Mouse (Mus musculus) lung, embryonic 15.5 days (tissue): Measurements from ENCODE around the gene Atp2a2. TPM values are rescaled to one million over a fixed set of nuclear protein-coding genes. Genes with fewer than 3 reads are reported as not detected.
A peak's percentile ranks its signal among the peaks of the same experiment; 100 is the strongest.

Experiments
- ATAC-seq: fragments of 200-750 bp; cut with Nextera tagmentation; 2 replicates; pipeline ENCODE4 v1.8.0; 2017; ENCODE audit warnings: moderate number of reproducible peaks, borderline replicate concordance; ENCODE audit not compliant: low FRiP score, low TSS enrichment; ENCODE audit errors: extremely low read depth
- H3K27ac ChIP-seq: fragments of 300-500 bp; sonication (generic); 2 replicates; pipeline ENCODE4 v1.5.1; 2015; ENCODE audit warnings: moderate library complexity, mild to moderate bottlenecking, inconsistent platforms
- H3K27me3 ChIP-seq: fragments of 300-500 bp; sonication (generic); 2 replicates; pipeline ENCODE4 v1.6.1; 2015; ENCODE audit warnings: inconsistent platforms
- H3K36me3 ChIP-seq: fragments of 300-500 bp; sonication (generic); 2 replicates; pipeline ENCODE4 v1.6.1; 2015; ENCODE audit warnings: inconsistent platforms
- H3K4me1 ChIP-seq: fragments of 300-500 bp; sonication (generic); 2 replicates; pipeline ENCODE4 v1.6.1; 2015; ENCODE audit warnings: inconsistent platforms
- H3K4me2 ChIP-seq: fragments of 300-500 bp; sonication (generic); 2 replicates; pipeline ENCODE4 v1.6.1; 2015; ENCODE audit warnings: inconsistent platforms, mild to moderate bottlenecking, moderate library complexity
- H3K4me3 ChIP-seq: fragments of 300-500 bp; sonication (generic); 2 replicates; pipeline ENCODE4 v1.5.1; 2015; ENCODE audit warnings: mild to moderate bottlenecking, inconsistent platforms
- H3K9ac ChIP-seq: fragments of 300-500 bp; sonication (generic); 2 replicates; pipeline ENCODE4 v1.6.1; 2015; ENCODE audit warnings: inconsistent platforms
- H3K9me3 ChIP-seq: fragments of 300-500 bp; sonication (generic); 2 replicates; pipeline ENCODE4 v1.6.1; 2016; ENCODE audit warnings: inconsistent platforms
- WGBS: fragments of 180-500 bp; shearing (Covaris S2); methylation state at CpG from one replicate; pipeline ENCODE4 v1.1.7; 2015; 5-methylcytosine and 5-hydroxymethylcytosine counted together
- polyA plus RNA-seq: library from polyadenylated mRNA; unstranded; fragments of >200 nt; fragmentation: Nextera tagmentation; extraction: Ambion mirVana; gene quantifications from 2 replicates; pipeline ENCODE4 v1.2.1, GENCODE M21; 2015

Gene Atp2a2
- polyA plus RNA-seq, 1 experiment from 2014 or later = 37.3 TPM

DNA sequence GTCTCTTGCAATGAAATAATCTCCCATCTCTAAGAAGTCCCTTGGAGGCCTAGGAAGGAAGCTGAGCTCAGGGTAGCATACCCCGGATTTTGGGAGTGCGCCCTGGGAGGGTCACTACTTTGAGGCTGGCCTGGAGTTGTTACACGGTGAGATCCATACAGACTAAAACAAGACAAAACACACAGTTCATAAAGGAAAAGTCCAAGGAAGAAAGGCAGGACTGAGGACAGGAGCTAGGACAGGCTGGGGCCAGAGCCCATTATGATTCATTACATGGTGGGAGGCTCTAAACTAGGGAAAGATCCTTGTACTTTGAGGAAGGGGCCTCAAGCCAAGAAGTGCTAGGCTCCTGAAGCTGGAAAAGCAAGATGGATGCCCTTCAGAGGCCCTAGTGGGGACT is 26.6 kb upstream of the Atp2a2 start:
- ATAC-seq = no peak
- no peak overlapping the region for H3K27ac ChIP-seq
- no peaks in the 10 kb centered on the region for H3K36me3 ChIP-seq
- no peak overlapping the region for H3K4me3 ChIP-seq
- no peaks in the 10 kb centered on the region for H3K9me3 ChIP-seq
- 63% methylated on average over 3 of the region's 3 CpGs for WGBS
- no peak overlapping the region for H3K4me2 ChIP-seq
- no peaks in the 10 kb centered on the region for H3K27me3 ChIP-seq
- peaks cover 37% of the 10 kb centered on the region for H3K4me1 ChIP-seq
- H3K9ac ChIP-seq = no peak overlapping the region

DNA sequence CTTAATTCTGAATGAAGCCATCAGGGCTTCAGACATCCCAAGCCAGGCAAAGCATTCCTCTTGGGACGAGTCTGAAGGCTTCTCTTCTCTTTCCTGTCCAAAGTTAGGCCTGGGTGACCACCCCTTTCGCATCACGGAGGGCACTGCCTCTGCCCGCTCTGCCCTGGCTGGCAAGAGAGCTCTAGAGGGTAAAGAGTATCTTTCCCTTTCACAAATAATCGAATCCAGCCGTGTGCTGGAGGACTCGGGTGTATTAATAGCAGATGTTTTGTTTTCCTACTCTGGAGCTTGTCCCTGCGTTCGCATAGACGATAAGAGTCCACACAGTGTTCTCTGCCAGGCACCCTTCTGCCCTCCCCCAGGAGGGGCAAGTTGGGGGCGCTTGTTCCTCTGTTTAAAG is 25.7 kb upstream of the Atp2a2 start:
- peaks cover 37% of the 10 kb centered on the region for H3K4me1 ChIP-seq
- no peak overlapping the region for H3K4me3 ChIP-seq
- H3K4me2 ChIP-seq = no peak overlapping the region
- WGBS = 42% methylated on average over 11 of the region's 11 CpGs
- H3K36me3 ChIP-seq = no peaks in the 10 kb centered on the region
- H3K27me3 ChIP-seq = no peaks in the 10 kb centered on the region
- H3K9me3 ChIP-seq = no peaks in the 10 kb centered on the region
- peak overlapping the region; percentile 5; the same call in 1 of the 2 replicates for H3K27ac ChIP-seq
- ATAC-seq = no peak
- H3K9ac ChIP-seq = no peak overlapping the region; the same call in 1 of the 2 replicates

DNA sequence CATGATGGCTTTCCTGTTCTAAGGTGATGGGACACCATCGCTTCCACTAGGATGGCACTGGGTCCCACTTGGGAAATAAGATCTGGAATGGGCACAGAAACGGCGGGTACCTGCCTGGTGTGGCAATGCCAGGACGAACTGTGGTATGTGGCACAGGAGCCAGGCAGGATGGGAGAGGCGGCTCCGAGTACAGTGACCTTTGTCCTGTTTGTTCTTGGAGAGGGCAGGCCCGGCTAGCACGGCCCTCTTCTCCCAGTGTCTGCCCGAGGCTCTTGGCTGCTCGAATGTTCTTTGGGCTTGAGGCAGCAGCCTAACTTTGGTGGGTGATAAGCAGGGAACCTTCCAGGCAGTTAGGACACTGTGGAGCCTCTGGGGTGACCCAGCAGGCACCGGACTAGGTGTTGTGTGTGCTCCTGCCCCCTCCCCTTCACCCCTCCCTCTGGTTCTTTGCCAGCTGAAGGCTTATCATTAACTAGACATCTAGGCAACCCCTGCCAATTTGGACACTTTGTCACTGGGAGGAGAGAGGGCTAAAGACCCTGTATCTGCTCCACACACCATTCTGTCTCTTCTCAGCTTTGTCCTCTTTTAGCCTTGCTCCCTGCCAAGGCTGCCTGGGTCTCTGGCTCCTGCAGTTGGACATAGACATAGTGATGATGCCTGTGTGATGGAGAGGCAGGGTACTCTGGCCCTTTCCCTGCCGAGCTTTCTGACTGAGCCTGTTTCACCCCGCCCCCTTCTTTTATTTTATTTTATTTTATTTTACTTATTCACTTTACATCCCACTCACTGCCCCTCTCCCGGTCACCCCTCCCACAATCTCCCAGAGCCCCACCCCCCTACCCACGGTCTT is 25.1 kb upstream of the Atp2a2 start:
- no peak overlapping the region for H3K4me2 ChIP-seq
- no peaks in the 10 kb centered on the region for H3K27me3 ChIP-seq
- H3K4me3 ChIP-seq = no peak overlapping the region
- ATAC-seq = 0 out of 2 replicates have a peak, but pooled peaks have one; percentile 44
- H3K4me1 ChIP-seq = peaks cover 37% of the 10 kb centered on the region
- WGBS = 53% methylated on average over 15 of the region's 15 CpGs
- no peak overlapping the region; the same call in 1 of the 2 replicates for H3K9ac ChIP-seq
- no peaks in the 10 kb centered on the region for H3K9me3 ChIP-seq
- peak overlapping the region; percentile 5; the same call in 1 of the 2 replicates for H3K27ac ChIP-seq
- H3K36me3 ChIP-seq = no peaks in the 10 kb centered on the region

DNA sequence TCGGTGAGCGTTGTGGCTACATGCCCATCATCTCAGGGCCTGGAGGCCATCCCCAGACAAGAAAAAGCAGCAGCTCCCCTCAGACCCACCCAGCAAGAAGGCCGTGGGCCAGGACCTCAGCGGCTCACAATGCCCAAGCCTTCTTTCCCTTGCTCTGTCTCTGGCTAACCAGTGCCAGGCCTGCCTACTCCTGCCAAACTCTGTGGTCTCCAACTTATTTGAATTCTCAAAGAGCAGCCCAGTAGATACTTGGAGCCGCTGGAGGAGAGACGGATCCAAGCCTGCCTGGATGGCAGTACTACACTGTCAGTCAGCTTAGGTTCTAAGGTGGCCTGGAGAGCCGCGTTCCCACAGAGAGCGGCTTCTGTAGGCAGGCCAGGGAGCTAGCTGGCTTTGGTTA is 24.4 kb upstream of the Atp2a2 start:
- H3K27ac ChIP-seq = no peak overlapping the region
- 94% methylated on average over 9 of the region's 9 CpGs for whole genome bisulfite sequencing
- H3K27me3 ChIP-seq = no peaks in the 10 kb centered on the region
- H3K9me3 ChIP-seq = no peaks in the 10 kb centered on the region
- H3K4me3 ChIP-seq = no peak overlapping the region
- no peak for ATAC-seq
- no peak overlapping the region for H3K9ac ChIP-seq
- H3K4me1 ChIP-seq = peaks cover 37% of the 10 kb centered on the region
- H3K36me3 ChIP-seq = no peaks in the 10 kb centered on the region
- no peak overlapping the region for H3K4me2 ChIP-seq

DNA sequence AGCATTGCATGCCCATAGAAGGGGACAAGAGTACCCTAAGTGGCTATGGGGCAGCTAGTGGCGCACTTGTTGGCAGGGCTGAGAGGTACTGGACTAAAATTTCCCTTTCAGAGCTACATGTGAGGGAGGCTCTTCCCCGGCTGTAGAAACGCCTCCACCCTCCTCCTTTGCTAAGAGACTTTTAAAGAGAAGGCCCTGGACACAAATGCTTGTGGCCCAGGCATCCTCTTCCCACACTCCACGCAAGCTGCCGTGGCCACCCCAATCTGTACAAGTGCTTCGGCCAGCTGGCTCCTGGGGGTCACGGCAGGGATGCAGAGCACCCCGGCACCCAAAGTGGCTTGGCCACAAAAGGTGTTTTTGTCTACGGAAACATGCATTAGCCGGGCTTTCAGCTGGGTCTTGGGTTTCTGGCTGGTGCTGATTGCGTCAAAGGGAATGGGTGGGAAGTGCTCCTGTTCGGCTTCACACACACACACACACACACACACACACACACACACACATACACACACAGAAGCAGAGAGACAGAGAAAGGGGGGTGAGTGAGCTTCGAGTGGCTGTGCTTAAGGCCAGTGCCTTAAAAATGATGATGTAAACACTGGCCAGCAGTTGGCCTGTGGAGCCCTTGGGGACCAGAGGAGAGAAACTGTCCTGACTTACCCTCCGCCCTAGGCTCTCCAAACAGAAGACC is 23.4 kb upstream of the Atp2a2 start:
- Histone ChIP-seq H3K4me2 (no peak overlapping the region), H3K27ac (peak overlapping the region; percentile 36), H3K4me1 (peaks cover 44% of the 10 kb centered on the region), H3K9ac (no peak overlapping the region), H3K9me3 (no peaks in the 10 kb centered on the region), H3K27me3 (no peaks in the 10 kb centered on the region), H3K36me3 (no peaks in the 10 kb centered on the region), H3K4me3 (no peak overlapping the region)
- ATAC-seq = no peak
- 40% methylated on average over 14 of the region's 14 CpGs for WGBS

DNA sequence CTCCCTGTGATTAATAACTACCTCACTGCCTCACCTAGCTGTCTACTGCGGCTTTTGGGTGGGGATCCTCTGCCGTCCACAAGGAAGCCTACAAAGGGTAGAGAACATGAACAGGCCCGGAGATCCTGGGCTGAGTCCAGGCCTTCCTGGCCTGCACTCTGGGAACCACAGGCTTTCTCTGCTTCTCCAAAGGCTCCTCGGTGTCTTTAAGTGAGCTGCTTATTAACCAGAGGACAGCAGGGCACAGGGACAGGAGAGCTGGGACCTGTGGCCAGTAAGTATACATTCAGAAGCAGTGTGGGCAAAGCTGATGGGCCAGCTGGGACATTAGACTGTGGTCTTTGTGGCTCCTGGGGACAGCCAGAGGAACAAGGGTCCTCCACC is 22.8 kb upstream of the Atp2a2 start:
- Histone ChIP-seq H3K4me3 (no peak overlapping the region), H3K9ac (no peak overlapping the region), H3K36me3 (no peaks in the 10 kb centered on the region), H3K4me2 (no peak overlapping the region), H3K9me3 (no peaks in the 10 kb centered on the region), H3K27me3 (no peaks in the 10 kb centered on the region), H3K4me1 (peaks cover 39% of the 10 kb centered on the region), H3K27ac (peak overlapping the region; percentile 36)
- no peak for ATAC-seq
- 65% methylated on average over 4 of the region's 4 CpGs for WGBS

DNA sequence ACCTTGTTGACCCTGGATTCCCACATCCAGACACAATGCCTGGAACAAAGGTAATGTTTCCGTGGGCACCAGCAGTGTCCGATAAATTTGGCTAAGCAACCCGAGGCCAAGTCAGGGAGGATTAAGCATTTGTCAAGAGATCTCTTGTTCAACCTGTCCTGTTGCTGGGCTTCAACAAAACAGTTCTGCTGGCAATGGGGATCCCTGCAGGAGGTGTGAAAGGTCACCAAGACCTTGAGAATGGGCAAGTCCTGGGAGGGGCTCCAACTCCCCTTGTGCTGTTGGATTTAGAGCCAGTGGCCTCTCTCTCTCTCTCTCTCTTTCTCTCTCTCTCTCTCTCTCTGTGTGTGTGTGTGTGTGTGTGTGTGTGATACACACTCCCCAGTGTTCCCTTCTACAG is 22.2 kb upstream of the Atp2a2 start:
- Histone ChIP-seq H3K4me3 (no peak overlapping the region), H3K4me2 (no peak overlapping the region), H3K4me1 (peaks cover 33% of the 10 kb centered on the region), H3K36me3 (no peaks in the 10 kb centered on the region), H3K9ac (no peak overlapping the region), H3K9me3 (no peaks in the 10 kb centered on the region), H3K27ac (no peak overlapping the region), H3K27me3 (no peaks in the 10 kb centered on the region)
- WGBS = 73% methylated on average over 3 of the region's 3 CpGs
- ATAC-seq = no peak

DNA sequence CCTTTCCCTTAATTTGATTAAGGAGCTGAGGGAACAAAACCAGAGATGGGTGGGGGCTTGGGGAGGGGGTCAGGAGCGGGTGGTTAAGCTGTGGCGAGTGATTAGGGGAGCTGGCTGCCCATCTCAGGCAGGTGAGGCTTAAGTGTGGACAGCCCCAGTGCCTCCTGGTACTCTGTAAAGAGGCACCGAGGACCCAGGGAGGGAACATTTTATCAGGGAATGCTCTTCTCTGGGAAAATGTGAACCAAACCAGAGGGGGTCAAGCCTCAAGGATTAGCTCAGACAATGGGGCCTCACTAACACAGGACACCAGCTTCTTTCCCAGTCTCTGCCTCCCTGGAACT is 19.1 kb upstream of the Atp2a2 start:
- no peak overlapping the region for H3K4me3 ChIP-seq
- no peaks in the 10 kb centered on the region for H3K36me3 ChIP-seq
- H3K4me1 ChIP-seq = peaks cover 15% of the 10 kb centered on the region
- H3K9me3 ChIP-seq = no peaks in the 10 kb centered on the region
- no peak overlapping the region for H3K4me2 ChIP-seq
- no peak for ATAC-seq
- H3K27me3 ChIP-seq = no peaks in the 10 kb centered on the region
- 26% methylated on average over 3 of the region's 3 CpGs for WGBS
- no peak overlapping the region for H3K9ac ChIP-seq
- no peak overlapping the region for H3K27ac ChIP-seq

DNA sequence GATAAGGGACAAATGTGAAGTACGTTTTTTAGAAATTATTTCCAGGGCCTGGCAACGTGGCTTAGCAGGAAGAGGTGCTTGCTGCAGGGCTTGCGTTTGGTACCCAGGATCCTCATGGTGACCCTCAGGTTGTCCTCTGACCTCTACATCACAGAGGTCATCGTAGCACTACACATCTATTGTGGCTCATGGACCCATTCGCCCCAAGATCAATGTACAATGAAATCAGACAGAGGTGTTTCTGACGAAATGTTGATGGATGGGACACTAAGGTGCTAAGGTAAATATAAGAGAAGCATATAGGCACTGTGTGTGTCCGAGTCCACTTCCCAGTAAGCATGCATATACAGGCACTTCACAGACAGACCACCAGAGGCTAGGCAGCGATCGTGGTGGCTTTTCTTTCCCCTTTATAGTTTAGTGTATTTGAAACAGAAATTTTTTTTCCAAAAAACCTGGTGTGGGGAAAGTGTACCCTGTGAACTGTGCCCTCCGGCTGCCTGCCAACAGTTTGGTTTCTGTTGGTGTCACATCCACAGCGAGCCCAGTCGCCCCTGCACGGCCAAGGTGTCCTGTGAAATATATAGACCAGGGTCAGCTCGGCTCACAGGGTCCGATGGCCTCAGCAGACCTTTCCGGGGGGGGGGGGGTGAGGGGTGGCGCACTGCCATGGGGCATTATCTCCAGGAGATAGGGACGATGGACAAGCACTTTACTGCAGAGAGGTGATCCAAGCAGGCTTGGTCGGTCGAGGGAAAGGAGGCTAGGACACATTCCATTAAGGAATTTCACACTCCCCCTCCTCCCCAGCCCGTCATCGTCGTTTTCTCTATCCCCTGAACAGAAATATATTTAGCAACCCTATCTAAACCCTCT is 18.5 kb upstream of the Atp2a2 start:
- Histone ChIP-seq H3K4me3 (no peak overlapping the region), H3K27ac (no peak overlapping the region), H3K4me2 (no peak overlapping the region), H3K9me3 (no peaks in the 10 kb centered on the region), H3K36me3 (no peaks in the 10 kb centered on the region), H3K4me1 (peaks cover 11% of the 10 kb centered on the region), H3K9ac (no peak overlapping the region), H3K27me3 (no peaks in the 10 kb centered on the region)
- peak; percentile 37; the same call in 1 of the 2 replicates for ATAC-seq
- 21% methylated on average over 23 of the region's 23 CpGs for WGBS

DNA sequence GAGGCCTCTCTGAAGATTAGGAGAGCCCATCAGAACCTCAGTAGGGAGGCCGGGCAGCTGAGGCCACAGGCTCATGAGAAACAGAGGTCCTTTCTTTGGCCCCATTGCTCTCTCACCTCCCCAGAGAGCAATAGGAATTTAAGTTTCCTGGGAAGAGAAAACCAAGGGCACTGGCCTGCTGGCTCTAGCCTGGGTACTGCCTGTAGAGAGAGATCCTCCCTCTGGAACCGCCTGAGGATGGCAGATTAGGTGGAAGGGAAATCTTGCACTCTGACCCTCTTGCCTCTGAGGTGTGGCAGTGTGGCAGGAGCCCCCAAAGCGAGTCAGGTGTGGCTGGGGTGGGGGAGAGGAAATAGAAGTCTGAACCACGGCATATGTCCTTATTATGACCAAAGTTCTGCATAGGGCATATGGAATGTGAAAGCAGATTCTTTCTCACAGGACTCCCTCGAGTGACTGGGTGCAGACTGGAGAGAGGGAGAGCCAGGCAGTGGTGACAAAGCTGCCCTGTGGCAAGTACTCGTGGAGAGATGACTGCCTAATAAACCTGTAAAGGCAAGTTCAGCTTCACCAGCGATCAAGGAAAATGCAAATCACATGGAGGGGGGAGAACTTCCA is 17.1 kb upstream of the Atp2a2 start:
- WGBS = 40% methylated on average over 7 of the region's 7 CpGs
- Histone ChIP-seq H3K27ac (no peak overlapping the region), H3K4me2 (no peak overlapping the region), H3K4me1 (peaks cover 9% of the 10 kb centered on the region), H3K9ac (no peak overlapping the region), H3K36me3 (no peaks in the 10 kb centered on the region), H3K27me3 (peaks cover 3% of the 10 kb centered on the region; the same call in 1 of the 2 replicates), H3K4me3 (no peak overlapping the region), H3K9me3 (no peaks in the 10 kb centered on the region)
- ATAC-seq = no peak

DNA sequence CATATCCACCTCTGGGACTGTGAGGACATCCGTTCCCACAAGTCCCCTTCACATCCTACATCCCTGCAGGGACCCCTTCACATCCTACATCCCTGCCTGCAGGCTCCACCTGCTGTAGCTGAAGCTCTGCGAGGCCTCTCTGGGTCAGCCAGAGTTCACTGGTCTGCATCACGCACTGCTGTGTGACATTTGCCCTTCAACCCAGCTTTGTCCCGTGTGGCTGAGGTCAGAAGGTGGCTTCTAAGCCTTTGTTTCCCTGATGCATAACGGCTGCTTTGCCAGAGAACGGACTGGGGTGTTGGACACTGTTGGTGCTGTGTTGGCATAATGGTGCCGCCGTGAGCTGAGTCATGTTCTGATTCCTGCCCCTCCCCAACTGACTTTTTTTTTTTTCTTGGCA is 16.2 kb upstream of the Atp2a2 start:
- ATAC-seq = no peak
- Histone ChIP-seq H3K36me3 (no peaks in the 10 kb centered on the region), H3K9ac (no peak overlapping the region), H3K27me3 (peaks cover 3% of the 10 kb centered on the region; the same call in 1 of the 2 replicates), H3K4me3 (no peak overlapping the region), H3K4me2 (no peak overlapping the region), H3K27ac (no peak overlapping the region), H3K4me1 (peaks cover 16% of the 10 kb centered on the region), H3K9me3 (no peaks in the 10 kb centered on the region)
- WGBS = 26% methylated on average over 8 of the region's 8 CpGs
